ENCODE assay signal across 16 mouse cellular contexts in genomic region chr12:95619281-95619680, GRCm38 (mm10).
"Had no signal": no experiment of that assay in that cellular context is flagged by ENCODE, and none has a peak within 500 bp of the region (broad histone marks: within the 10 kb centered on the region; RNA-seq: fewer than 3 reads in every experiment).

No protein-coding gene starts in this region.

- DNase-seq: gastrocnemius, postnatal 14 days; gastrocnemius, postnatal 36 days; heart, adult 18-20 months; heart, postnatal 14 days; heart, postnatal 36 days; kidney, adult 11 months; kidney, adult 2 months; kidney, adult 9 months; kidney, postnatal 14 days; kidney, postnatal 36 days; layer of hippocampus, adult 9-11 months; layer of hippocampus, postnatal 36 days; left cerebral cortex, postnatal 4 days had no signal

- ATAC-seq: hindbrain, postnatal 0 days; intestine, embryonic 16.5 days; liver, embryonic 12.5 days had no signal
